Mouse (Mus musculus): ENCODE measurements around the gene Lrp10.

Gene Lrp10

GRCm38 (mm10) chr14:54432837-54433830 is 30.8 kb upstream of the Lrp10 start:
- intact Hi-C loops (cut with DNase I) = no loop called here

GRCm38 (mm10) chr14:54433941-54434531 is 29.9 kb upstream of the Lrp10 start:
- intact Hi-C loops (cut with DNase I) = no loop called here

DNA sequence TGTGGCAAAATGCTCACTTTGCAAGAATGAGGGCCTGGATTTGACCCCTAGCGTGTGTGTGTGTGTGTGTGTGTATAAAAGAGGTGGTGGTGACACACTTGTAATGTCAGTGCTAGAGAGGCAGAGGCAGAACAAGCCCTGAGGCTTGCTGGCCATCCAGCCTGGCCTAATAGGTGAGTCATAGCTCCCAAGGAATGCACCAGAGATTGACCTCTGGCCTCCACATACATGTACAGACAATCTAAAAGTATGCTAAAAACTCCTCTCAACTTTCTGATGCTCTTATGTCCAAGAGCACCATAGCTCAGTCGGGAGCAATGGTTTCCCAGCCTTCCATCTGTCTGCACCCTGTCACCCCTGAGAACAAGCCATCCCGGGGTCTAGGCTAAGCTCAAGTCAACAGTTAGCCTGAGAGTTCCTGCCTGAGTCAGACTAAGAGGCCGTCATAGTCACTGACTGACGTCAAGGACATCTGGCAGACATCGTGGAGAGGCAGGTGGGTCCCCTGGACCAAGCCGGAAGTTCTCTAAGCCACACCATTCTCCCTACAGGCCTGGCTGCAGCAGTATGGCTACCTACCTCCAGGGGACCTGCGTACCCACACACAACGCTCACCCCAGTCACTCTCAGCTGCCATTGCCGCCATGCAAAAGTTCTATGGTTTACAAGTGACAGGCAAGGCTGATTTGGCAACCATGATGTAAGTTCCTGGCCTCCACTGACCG is 28.6 kb upstream of the Lrp10 start:
- intact Hi-C loops (cut with DNase I) = no loop called here

GRCm38 (mm10) chr14:54439155-54439554 is 24.8 kb upstream of the Lrp10 start:
- intact Hi-C loops (cut with DNase I) = no loop called here

GRCm38 (mm10) chr14:54439610-54440009 is 24.3 kb upstream of the Lrp10 start:
- intact Hi-C loops (cut with DNase I) = no loop called here

- intact Hi-C loops (cut with DNase I) = no loop called here
These were observed 23.4 kb upstream of the Lrp10 start for GRCm38 (mm10) chr14:54440538-54440937.

GRCm38 (mm10) chr14:54441365-54441764 is 22.6 kb upstream of the Lrp10 start:
- intact Hi-C loops (cut with DNase I) = no loop called here

GRCm38 (mm10) chr14:54442548-54442947 is 21.4 kb upstream of the Lrp10 start:
- intact Hi-C loops (cut with DNase I) = no loop called here

GRCm38 (mm10) chr14:54443196-54443595 is 20.7 kb upstream of the Lrp10 start:
- intact Hi-C loops (cut with DNase I) = no loop called here

GRCm38 (mm10) chr14:54443712-54444618 is 20.0 kb upstream of the Lrp10 start:
- intact Hi-C loops (cut with DNase I) = no loop called here

DNA sequence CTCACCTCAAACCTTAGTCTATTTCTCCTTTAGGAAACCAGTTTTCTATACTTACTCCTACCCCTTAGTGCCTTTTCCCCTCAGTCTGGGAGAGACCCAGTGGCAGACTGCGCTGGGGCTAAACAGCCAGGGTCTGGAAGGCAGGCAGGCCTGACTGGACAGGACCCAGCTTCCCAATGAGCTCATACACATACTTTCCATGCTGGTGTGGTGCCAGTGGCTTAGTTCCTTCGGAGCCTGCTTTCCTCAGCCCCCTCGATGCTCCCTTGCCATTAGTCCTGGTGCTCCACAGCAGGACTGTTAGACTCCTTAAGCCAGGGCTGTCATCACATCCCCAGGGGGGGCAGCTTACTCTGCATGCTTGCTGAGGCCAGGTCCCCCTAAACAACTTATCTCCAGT is 18.5 kb upstream of the Lrp10 start:
- intact Hi-C loops (cut with DNase I) = loop anchor here (5.0 kb wide), 1 partner anchor 33 kb away; no protein-coding TSS in a partner anchor

- intact Hi-C loops (cut with DNase I) = no loop called here
These were observed 10.4 kb upstream of the Lrp10 start for GRCm38 (mm10) chr14:54453566-54453965.

- intact Hi-C loops (cut with DNase I) = loop anchor here (5.0 kb wide), 1 partner anchor 33 kb away; no protein-coding TSS in a partner anchor
These were observed 9.0 kb upstream of the Lrp10 start for GRCm38 (mm10) chr14:54454669-54455528.

DNA sequence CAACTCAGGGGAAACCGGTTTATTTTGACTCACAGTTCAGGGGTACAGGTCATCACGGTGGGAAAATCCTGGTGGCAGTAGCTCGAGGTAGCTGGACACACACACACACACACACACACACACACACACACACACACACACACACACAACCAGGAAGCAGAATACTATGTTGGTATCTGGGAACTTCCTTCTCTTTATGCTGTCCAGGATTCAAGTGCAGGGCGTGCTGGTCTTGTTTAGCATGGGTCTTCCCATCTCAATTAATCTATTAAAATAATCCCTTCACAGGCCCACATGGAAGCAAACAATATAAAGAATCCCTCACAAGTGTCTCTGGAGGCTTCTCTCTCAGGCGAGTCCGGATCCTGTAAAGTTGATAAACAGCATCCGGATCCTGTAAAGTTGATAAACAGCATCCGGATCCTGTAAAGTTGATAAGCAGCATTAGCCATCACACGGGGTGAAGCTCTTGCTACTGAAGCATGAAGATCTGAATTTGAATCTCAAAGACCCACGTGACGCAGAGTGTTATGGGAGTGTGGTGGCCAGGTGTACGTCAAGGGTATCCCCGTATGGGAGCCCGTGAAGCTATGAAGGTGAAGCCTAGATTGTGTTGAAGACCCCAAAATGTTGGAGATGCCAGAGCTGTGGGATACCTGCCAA is 5.9 kb upstream of the Lrp10 start:
- intact Hi-C loops (cut with DNase I) = loop anchor here (5.0 kb wide), 1 partner anchor 36 kb away; no protein-coding TSS in a partner anchor

- intact Hi-C loops (cut with DNase I) = no loop called here
These were observed 1.8 kb upstream of the Lrp10 start for GRCm38 (mm10) chr14:54462146-54462545.

DNA sequence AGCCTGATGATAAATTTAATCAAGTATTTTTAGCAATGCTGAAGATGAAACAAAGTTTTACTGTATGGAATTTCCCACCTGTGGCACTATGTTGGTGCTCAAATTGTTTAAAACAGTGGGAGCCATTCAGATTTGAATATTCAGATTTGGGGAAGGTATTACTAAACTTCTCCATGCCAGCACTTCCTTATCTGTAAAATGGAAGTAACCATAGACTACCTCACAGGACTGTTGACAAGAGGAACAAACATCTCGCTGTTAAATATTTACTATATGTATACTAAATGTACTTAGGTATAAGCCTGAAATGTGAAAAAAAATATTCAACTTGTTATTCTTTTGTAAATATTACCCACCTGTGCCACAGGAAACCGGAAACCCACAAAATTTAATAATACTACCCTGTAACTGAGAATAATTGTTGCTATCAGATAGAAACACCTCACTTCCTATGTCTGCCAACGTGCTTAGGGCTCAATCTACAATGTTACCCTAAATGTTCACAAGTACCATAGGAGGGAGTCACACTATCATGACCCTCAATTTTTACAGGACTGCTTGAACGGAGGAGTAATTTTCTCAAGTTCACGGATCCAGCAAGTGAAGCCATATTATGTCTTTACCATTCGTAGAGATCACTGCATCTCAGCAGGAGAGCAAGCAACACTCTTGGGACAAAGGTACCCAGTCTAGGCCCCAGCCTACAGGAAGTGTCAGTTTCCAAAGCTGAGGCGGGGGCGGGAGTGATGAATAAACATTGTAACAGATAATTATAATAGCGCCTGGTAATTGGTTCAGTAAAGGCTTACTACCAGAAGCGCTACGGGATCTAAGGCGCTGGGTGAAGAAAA is 604 bp upstream of the Lrp10 start:
- intact Hi-C loops (cut with DNase I) = no loop called here

- intact Hi-C loops (cut with DNase I) = no loop called here
These were observed 512 bp downstream of the Lrp10 start for GRCm38 (mm10) chr14:54464293-54465005.

- intact Hi-C loops (cut with DNase I) = no loop called here
These were observed 7.5 kb downstream of the Lrp10 start for GRCm38 (mm10) chr14:54471467-54471866.
